Mouse (Mus musculus) splenic B cell, adult 2 months (primary cell): ENCODE data around the gene Cct2.

Experiments used
- DNase-seq: peaks from one replicate; pipeline ENCODE4 v3.0.0-alpha.2; 2011; ENCODE audit warnings: low read depth, low spot score
- H3K27me3 ChIP-seq: 2 replicates; pipeline ENCODE4 v1.6.1; 2012; ENCODE audit warnings: mild to moderate bottlenecking, low read length, moderate library complexity, mixed read lengths; ENCODE audit not compliant: control insufficient read depth, poor library complexity, insufficient read depth, severe bottlenecking
- H3K36me3 ChIP-seq: 2 replicates; pipeline ENCODE4 v1.6.1; 2012; ENCODE audit warnings: mild to moderate bottlenecking, low read length, moderate library complexity, mixed read lengths; ENCODE audit not compliant: control insufficient read depth, poor library complexity, insufficient read depth, severe bottlenecking

The Cct2 gene

DNA sequence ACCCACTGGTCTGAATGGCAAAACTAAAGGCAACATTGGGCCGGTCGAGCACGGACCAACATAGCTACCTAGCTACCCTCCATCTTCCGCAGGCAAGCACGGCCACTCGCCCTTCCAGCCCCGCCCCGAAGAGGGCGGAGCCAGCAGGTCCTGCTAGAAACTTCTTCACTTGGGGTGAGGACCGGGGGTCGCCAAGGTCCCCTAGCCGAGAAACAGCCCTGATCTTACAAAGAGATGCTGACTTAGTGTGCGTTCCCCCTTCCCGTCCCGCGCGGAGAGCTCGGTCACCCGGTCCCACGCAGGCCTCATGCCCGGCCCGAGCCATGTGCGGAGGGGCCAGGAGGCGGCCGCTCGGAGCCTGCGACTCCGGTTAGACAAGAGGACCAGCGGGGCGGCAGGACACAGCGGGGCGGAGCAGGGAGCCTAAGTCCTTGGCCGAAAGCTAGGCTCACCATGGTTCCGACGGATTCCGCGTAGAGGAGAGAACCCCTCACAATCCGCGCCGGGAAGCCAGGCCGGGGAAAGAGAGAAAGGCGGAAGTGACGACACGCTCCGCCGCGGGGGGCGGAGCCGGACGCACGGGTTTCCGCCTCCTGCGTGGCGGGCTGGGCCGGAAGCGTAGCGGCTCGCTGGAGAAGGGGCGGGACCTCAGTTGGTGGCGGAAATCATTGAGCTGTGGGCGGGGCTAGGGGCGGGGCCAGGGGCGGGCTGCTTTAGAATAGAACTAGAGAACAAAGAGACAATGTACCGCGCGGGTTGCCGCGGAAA, at the start of gene Cct2:
Gene Cct2 (minus strand): TSS at position 561 of the 768 bp plus-strand sequence.
- H3K36me3 ChIP-seq: peaks cover 20% of the 10 kb centered on the region
- peak; percentile 98 for DNase-seq
- no peaks in the 10 kb centered on the region for H3K27me3 ChIP-seq

DNA sequence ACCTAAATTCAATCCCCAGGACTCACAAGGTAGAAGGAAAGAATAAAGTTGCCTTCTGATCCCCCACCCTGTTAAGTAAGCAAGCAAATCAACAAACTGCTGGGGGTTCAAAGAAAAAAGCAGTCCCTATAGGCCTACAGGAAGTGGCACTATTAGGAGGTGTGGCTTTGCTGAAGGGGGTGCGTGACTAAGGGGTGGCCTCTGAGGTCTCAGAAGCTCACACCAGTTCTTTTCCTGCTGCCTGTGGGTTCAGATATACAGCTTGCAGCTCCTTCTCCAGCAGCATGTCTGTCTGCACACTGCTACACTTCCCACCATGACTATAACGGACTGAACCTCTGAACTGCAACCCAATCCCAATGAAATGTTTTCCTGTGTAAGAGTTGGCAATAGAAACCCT, 48.9 kb upstream of the Cct2 start:
- no peaks in the 10 kb centered on the region for H3K27me3 ChIP-seq
- no peaks in the 10 kb centered on the region for H3K36me3 ChIP-seq
- peak; percentile 51 for DNase-seq

DNA sequence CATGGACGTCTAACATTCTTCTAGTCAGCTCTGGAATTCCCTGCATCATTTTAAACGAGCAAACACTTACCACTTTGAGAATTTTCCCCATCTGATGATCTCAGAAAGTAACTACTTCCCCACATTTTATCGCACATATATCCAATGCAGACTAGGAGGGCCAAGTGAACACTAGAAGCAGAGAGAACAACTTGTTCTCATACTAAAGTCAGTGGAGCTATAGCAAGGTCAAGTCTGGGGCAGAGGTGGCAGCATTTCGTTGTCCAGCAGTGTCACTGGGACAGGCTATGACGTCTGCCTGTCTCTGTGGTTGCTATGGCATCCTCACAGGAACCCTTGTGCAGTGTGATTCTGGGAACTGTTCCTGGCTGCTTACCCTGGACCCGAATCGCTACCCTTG, 47.8 kb upstream of the Cct2 start:
- DNase-seq: no peak
- no peaks in the 10 kb centered on the region for H3K27me3 ChIP-seq
- H3K36me3 ChIP-seq: no peaks in the 10 kb centered on the region

DNA sequence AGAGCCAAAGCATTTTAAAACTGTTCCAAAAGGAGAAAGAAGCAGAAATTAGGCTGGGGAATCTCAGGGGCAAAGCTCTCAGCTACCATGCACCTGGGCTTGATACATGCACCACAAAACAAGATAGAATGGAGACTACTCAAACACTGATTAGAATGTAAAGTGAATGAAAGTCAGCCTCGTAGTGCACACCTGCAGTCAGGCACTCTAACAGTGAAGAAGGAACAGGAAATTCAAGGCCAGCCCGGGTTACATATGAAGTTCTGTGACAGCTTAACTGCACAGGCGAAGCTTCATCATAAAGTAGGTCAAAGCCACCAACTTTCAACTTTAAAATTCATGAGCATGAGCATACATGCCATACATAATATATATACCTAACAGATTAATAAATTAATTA, 46.7 kb upstream of the Cct2 start:
- DNase-seq: no peak
- H3K36me3 ChIP-seq: no peaks in the 10 kb centered on the region

DNA sequence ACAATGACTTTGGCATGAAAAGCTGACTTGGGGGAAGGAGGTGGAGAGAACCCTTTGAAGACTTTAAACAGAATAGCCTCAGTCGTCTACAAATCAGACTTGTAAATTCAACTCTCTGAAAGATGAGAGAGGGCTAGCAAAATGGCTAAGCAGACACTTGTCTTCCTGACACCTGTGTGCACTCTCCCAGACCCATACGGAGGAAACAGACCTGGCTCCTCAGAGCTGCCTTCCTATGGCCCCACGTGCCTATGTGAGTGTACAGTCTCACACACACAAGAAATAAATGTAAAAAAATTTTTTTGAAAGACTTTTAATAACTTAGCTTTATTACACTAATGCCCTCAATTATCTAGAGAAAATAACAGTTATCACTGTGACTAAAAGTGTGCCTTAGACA, 43.1 kb upstream of the Cct2 start:
- no peaks in the 10 kb centered on the region for H3K36me3 ChIP-seq
- no peak for DNase-seq
- H3K27me3 ChIP-seq: no peaks in the 10 kb centered on the region

More for the DNA sequence above, 46.7 kb upstream of the Cct2 start:
- H3K27me3 ChIP-seq: no peaks in the 10 kb centered on the region

DNA sequence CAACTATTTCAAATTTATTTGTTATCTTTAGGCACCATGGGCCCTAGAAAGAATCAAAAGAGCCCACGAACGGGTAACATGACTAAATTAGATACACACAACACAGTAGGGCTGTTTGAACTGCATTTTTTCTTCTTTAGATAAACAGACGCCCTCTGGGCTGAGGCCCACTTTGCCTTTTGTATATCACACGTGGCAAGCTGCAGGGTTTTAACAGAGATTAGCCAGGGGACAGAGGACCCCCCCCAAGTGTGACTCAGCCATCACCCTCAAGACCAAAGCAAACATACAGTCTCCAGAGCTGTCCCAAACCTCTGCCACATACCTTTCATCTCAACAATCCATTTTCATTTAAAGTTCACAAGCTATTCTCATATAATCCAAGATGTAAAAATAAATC, 42.6 kb upstream of the Cct2 start:
- Histone ChIP-seq H3K36me3 (no peaks in the 10 kb centered on the region), H3K27me3 (no peaks in the 10 kb centered on the region)
- no peak for DNase-seq

DNA sequence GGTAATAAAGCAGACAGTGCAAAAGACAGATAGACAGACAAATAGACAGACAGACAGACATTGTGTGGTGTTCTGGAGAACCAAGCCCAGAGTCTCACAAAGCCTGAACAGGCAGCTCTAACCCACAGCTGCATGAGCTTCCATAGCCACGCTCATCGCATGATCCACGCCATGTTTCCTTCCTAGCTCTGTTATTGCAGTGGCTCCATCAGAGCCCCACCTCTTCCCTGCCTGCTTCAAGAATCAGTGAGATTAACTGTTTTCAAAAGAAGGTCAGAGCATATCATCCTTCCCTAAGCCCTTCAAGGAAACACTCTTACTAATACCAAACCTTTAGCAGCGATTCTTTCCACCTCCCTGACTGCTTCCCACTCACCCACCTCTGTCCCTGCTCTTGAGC, 41.4 kb upstream of the Cct2 start:
- Histone ChIP-seq H3K36me3 (no peaks in the 10 kb centered on the region), H3K27me3 (no peaks in the 10 kb centered on the region)
- DNase-seq: no peak

DNA sequence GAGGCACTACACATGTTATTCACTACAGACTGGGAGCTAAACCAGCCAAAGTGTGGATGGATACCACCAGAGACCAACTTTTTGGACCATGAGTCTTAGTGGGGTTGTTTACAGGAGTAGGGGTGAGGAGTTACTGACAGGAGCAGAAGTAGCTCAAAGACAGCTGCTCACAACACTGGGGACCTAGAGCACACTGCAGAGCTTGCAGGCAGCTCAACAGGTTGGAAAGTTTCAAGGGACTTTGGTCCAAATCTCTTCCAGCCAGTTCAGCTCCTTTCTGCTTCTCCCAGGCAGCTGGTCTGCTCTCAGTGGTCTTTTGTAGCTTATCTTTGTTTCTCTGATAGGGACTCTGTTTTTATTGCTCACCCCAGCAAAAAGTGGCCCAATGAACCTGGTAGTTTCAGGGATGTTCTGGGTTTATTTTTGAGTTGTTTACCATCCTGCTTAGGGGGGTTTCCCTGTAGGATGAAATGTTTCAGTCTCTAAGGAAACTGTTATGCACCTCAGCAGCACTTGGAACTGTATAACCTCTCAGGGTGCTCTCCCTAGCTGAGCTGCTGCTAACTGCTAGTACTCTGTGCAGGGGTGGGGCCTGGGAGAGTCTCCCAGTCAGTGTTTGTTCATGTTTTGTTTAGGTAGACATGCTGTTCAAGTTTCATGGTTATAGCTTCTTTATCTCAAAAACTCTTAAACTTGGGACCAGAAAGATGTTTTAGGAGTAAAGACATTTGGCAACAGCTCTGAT, 40.4 kb upstream of the Cct2 start:
- Histone ChIP-seq H3K36me3 (no peaks in the 10 kb centered on the region), H3K27me3 (no peaks in the 10 kb centered on the region)
- DNase-seq: peak; percentile 15

DNA sequence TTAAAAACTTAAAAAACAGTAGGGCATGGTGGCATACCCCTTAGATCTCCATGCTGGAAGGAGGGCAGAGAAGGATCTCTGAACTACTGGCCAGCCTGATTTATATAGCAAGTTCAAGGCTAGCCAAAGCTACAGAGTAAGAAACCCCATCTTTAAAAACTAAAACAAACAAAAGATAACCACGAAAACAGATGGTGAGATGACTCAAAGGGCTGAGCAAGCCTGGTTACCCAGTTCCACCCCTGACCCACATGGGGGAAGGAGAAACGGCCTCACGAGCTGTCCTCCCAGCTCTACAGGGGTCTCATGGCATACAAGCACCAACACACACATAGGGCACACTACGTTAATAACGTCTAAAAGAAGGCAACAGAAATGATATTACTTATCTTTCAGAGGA, 36.6 kb upstream of the Cct2 start:
- H3K36me3 ChIP-seq: no peaks in the 10 kb centered on the region
- no peaks in the 10 kb centered on the region for H3K27me3 ChIP-seq
- no peak for DNase-seq

DNA sequence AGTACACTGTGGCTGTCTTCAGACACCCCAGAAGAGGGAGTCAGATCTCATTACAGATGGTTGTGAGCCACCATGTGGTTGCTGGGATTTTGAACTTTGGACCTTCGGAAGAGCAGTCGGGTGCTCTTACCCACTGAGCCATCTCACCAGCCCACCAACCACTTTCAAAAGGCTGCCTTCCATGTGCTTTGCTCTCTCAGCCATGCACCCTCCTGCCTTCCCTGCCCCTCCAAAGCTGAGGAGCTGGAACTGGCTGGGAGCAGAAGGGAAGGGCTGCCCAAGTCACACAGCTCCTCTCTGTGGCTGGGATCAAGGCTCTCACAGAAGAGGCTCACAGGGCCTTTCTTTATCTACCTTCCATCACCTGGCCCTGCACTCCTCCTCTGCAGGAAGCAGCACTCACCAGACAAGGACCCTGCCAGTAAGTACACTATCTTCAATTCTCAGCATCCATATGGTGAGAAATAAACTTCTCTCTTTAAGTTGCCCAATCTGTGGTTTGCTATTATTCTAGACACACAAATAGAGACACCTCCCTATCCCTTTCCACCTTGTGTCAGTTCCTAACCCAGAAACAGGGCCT, 33.6 kb upstream of the Cct2 start:
- peaks cover 2% of the 10 kb centered on the region; the same call in 1 of the 2 replicates for H3K36me3 ChIP-seq
- no peaks in the 10 kb centered on the region for H3K27me3 ChIP-seq
- DNase-seq: no peak

DNA sequence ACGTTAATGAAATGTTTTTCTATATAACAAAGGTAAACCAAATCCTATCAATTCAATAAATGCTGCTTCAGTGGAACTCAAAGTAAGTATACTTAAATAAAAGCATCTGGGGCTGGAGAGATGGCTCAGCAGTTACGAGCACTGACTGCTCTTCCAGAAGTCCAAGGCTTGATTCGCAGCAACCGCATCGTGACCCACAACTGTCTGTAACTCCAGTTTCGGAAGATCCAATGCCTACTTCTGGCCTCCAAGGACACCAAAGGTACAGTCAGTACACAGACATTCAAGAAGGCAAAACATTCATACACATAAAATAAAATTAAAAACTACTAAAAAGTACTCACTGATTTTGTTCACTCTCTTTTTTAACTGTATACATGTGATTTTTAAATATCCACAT, 32.5 kb upstream of the Cct2 start:
- DNase-seq: no peak
- Histone ChIP-seq H3K36me3 (peaks cover 2% of the 10 kb centered on the region; the same call in 1 of the 2 replicates), H3K27me3 (no peaks in the 10 kb centered on the region)

DNA sequence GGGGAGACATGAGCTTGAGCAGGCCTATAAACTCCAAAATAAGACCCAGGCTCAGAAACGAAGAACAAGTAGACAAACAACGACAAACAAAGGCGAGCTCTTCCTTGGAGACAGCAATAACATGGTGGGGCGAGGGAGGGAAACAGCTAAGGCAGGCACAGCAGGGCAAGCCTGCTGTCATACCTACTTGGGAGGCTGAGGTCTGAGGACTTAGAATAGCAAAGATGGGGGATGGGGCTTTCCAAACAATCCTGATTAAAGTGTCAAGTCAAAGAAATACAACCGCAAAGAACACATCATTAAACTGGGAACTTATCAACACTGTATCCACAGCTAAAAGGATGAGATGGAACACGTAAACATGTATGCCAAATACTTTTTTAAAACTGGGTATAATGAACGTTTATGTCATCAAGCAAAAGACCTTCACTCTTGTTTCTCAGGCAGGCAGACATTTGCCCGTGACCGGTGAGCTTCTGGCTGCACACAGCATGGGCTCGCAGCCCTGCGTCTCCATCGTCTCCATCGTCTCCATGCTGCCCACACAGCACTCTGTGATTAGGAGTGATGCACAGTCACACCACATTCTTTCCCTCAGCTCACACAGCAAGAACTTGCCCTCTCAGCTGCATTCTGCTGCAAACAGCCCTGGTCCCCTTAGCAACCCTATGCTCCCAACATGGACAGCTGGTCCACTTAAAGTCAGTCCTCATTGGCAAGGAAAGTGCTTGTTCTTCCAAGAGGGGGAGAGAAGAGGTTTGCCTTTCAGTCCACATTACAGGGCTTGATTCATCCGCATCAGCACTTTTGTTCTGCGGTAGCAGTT, 31.1 kb upstream of the Cct2 start:
- no peaks in the 10 kb centered on the region for H3K27me3 ChIP-seq
- DNase-seq: no peak
- H3K36me3 ChIP-seq: peaks cover 2% of the 10 kb centered on the region; the same call in 1 of the 2 replicates

DNA sequence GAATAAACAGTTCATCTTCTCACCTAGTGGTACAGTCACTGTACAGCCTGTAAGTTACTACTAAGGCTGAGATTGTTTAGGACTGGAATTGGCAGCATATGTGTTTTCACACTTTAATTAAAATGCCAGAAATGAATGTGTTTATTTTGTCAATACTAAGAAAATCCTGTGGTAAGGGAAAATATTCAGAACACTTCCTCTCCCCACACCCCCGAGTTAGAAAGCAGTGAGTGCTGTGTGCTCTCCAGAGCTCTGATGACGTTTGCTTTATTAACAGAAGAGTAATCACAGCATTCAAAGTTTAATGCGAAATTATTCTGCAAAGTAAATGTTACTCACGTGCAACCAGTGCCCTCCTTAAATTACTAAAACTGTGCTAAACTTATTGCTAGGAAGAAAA, 26.0 kb upstream of the Cct2 start:
- no peak for DNase-seq
- Histone ChIP-seq H3K36me3 (peaks cover 2% of the 10 kb centered on the region; the same call in 1 of the 2 replicates), H3K27me3 (no peaks in the 10 kb centered on the region)

DNA sequence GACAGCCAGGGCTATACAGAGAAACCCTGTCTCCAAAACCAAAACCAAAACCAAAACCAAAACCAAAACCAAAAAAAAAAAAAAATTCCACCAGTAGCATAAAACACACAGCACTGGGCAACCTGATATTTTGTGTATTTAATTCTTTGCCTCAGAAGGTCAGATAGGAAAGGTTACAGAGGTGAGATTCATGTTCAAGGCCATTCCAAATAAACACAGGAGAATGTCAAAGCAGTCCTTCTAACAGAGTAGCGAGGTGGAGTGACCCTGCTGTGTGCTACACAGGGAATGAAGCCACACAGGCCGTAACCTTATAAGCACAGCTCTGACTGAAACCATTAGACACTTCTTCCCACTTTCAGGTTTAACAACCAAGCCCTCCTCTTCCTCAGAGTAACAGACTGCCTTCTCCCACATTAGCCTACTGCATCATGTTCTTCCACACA, 18.3 kb upstream of the Cct2 start:
- no peaks in the 10 kb centered on the region for H3K27me3 ChIP-seq
- H3K36me3 ChIP-seq: peaks cover 5% of the 10 kb centered on the region; the same call in 1 of the 2 replicates
- DNase-seq: no peak
